Mouse (Mus musculus) brain, adult 2 months (tissue): ENCODE data around the gene Olfr142.
"Not testable (repeated sequence)": the region's sequence is repeated elsewhere in the genome, so short reads cannot be mapped to it uniquely, and the experiment has no call there.

Source experiments
- DNase-seq: peaks from one replicate; pipeline ENCODE4 v3.0.0; 2011; ENCODE audit warnings: low read depth, low spot score

Gene Olfr142

GRCm38 (mm10) chr2:90257492-90257891, at the start of gene Olfr142:
Olfr142 (minus strand) TSS chr2:90257592.
- DNase-seq = no peak

GRCm38 (mm10) chr2:90292741-90293140, 35.3 kb upstream of the Olfr142 start, which contains the start of gene Olfr1272:
Olfr1272 (minus strand) TSS chr2:90292841.
- no peak for DNase-seq

- no peak for DNase-seq
These were observed 13.5 kb upstream of the Olfr142 start, which contains the start of gene Olfr1271 for GRCm38 (mm10) chr2:90270932-90271331. Olfr1271 (minus strand) TSS chr2:90271032.

- not testable (repeated sequence) for DNase-seq
These were observed 33.0 kb downstream of the Olfr142 start, which contains the start of gene Olfr1506 for GRCm38 (mm10) chr2:90224393-90224792. Olfr1506 (minus strand) TSS chr2:90224493.
